Mouse (Mus musculus) layer of hippocampus, adult 8-10 months (tissue): ENCODE data around the gene Cd3e. TPM values are rescaled to one million over a fixed set of nuclear protein-coding genes. Genes with fewer than 3 reads are reported as not detected.
A peak's percentile ranks its signal among the peaks of the same experiment; 100 is the strongest.
"Not testable (repeated sequence)": the region's sequence is repeated elsewhere in the genome, so short reads cannot be mapped to it uniquely, and the experiment has no call there.

Source experiments
- DNase-seq, 2 experiments: peaks; one replicate each; pipeline ENCODE4 v3.0.0; 2022; ENCODE audit warnings: low spot score in 2 of 2
- total RNA-seq, 4 experiments: library from RNA; stranded (reverse); gene quantifications; 2 replicates each; pipeline ENCODE4 v1.2.4; 2022

The Cd3e gene
- total RNA-seq, 4 experiments from 2014 or later, result 0.27 to 0.33 TPM; not detected in 2

DNA sequence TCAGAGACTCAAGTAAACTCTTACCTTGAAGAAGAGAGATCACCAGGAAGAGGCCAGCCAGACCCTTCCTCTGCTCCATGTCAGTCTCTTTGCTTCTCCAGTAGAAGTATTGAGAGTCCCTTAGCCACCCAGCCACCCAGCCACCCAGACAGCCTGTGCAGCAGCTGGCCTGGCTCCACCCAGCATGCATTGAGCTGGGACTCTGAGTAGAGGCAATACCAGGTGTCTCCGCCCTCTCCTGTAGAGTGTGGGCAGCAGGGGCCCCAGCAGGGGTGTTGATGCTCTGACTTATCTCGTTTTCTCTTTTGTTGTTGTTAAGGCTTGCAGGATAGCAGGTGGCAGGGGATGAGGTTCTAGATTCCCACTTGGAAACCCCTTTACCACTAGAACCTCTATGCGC, 29.2 kb downstream of the Cd3e start, which contains the start of gene Cd3g:
TSS of gene Cd3g (minus strand) at position 190 of the 400 bp plus-strand sequence.
- DNase-seq, result no peak

DNA sequence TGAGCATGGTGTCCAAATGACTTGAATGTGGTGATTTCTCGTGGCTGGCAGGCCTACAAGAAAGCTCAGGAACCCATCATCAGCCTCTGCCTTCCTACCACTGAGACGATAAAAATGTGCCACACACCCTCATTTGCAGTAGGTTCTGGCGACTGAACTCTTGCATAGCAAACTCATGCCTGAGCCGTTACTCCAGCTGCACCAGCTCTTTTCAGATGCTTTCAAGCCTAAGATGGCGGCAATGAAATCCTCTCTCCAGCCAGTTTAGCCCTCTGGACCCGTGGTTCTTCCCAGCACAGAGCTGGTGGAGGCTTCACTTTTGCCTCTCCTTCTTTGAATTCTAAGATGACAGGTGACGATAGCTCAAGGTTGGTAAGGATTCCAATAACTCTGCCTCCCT, 29.6 kb downstream of the Cd3e start:
- no peak for DNase-seq

DNA sequence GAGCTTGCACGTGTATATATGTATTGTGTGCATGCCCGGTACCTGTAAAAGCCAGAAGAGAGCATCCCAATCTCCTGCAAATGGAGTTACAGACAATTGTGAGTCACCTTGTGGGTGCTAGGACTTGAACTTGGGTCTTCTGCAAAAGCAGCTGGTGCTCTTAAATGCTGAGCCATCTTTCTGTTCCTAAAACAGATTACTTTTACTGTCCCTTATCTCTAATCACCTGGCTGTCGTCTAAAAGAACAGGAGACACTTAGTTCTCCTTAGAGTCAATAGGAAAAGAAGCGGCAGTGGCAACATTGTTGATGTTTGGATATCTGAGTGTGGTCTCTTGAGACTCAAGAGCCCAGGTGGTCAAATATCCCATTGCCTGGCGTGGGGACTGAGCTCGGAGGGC, 31.6 kb downstream of the Cd3e start:
- DNase-seq, result no peak

DNA sequence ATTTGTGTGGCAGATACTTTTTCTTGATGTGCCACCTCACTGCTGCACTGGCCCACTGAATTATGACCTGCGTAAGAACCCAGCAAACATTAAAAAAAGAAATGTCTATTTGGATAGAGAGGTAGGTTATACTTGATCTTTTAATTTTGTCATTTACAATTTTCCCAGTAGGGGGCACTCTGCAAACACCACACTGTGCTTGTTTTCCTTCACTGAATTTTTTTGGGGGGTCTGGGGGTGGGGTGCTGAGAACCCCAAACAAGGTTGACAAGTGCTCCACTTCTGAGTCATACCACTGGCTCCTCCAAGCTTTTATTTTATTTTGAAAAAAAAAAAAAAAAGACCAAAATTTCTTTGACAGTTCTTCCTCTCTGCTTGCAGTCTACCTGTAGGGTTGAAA, 40.0 kb downstream of the Cd3e start:
- no peak for DNase-seq

DNA sequence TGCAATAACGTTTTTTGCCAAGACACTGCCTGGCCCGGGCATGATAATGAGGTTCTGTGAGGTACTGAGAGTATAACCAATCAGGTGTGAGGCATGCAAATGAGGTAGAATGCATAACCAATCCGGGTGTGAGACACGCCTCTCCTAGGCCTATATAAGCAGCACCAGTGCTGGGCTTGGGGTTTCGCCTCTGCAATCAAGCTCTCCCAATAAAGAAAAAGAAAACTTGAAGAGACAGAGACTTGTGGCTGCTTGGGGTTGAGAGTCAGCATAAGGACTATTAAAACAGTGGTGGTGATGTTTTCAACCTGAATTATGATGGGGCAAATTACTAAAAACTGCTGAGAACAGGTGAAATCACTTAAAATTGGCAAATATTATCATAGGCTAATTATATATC, 41.7 kb downstream of the Cd3e start:
- not testable (repeated sequence) for DNase-seq

DNA sequence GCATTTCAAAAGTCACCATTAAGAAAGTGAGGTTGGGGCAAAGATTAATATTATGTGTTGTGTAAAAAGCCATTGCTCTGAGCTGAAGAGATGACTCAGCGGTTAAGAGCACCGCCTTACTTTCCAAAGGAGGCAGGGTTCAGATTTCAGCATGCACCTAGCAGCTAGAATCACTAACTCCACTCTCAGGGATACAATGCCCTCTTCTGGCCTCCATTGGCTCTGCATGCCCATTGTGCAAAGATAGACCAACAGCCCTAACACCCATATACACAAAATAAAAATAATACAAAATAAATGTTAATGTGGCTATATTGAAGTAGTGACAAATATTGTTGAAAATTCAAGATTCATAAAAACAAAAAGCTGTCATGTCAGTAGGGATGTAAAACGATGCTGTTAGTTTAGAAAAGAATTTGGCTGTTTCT, 42.6 kb downstream of the Cd3e start:
- DNase-seq, result peak; percentile 47 to 55

DNA sequence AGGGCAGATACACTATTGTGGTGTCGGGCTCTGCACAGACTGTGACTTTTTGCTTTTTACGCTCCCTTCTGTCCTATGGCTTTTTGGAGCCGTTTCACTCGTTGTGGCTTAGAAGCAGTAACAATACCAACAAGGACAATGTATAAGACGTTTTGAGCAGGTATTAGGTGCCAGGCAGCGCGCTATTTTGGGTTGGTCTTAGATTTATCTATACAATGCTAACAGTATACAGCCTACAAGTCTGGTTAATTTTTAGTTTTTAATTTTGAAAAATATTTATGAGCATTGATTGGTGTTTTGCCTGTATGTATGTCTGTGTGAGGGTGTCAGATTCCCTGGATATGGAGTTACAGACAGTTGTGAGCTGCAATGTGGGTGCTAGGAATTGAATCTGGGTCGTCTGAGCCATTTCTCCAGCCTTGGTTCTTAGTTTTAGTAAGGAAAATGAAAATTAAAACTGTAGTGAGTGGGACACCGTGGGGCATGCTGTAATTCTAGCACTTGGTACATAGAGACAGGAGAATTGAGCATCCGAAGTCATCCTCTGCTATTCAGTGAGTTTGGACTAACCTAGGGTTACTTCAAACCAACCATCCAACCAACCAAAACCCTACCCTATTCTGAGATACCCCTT, 43.5 kb downstream of the Cd3e start:
- DNase-seq, result no peak

DNA sequence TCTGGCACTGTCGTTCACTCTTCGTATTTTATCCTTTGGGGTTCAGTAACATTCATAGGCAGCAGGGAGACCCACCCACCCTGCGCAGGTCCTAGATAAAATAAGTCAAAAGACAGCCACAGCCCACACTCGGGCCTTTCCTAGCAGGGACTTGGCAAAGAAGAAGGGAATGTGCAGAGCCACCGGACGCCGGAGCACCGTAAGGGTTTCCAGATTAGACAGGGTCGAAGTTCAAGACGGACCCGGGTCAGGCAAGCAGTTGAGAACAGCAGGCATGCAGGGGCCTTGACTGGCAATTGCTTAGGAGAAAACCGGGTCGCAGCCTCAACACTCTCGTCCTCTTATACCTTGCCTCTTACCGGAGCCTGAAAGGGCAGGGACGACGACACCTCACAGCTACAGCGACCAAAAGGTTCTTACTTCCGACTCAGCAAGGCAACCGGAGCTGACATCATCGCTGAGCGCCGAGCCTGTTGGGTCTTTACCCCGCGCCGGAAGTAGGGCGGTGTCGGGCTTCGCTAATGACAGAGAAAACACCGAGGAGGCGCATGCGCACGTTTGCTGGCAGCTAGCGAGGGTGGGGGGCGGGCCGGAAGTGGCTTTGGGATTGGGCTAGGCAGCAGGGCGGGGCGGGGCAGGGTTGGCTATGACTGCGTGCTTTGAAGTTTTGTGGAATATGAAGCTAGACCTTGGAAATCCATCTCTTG, 44.1 kb downstream of the Cd3e start, which contains the start of gene Ube4a:
TSS of gene Ube4a (minus strand) at position 475 of the 707 bp plus-strand sequence.
- DNase-seq, result peak; percentile 98 to 99

DNA sequence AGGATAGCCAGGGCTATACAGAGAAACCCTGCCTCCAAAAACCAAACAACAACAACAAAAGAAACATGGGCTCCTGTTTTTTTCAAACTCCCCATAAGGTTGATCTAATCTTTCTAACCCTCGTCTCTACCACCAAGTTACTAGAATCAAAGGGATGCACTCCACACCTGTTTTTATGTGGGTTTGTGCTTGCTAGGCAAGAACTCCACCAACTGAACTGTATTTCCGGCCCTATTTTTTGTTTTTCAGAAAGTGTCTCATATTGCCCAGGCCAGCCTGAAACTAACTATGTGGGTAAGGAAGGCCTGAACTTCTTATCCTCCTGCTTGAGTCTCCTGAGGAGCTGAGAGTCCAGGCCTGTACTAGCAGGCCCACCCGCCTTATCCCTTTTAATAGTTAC, 55.0 kb downstream of the Cd3e start:
- DNase-seq, result no peak

Other genes starting within 250 kb of the Cd3e start
- 100 to 1,000 TPM in 2 of 4 experiments, 10 to 100 TPM in 2; 94.1 to 110 (median 101) TPM for gene Arcn1, start 241.8 kb downstream of the Cd3e start, total RNA-seq
- 10 to 100 TPM; 67.4 to 77.6 (median 70.5) TPM for gene Ift46, start 241.7 kb downstream of the Cd3e start, total RNA-seq
- gene Tmem25, start 210.3 kb downstream of the Cd3e start, total RNA-seq, result 10 to 100 TPM; 43.8 to 55.1 (median 49.5) TPM
- gene Ttc36, start 206.6 kb downstream of the Cd3e start, total RNA-seq, result 1 to 10 TPM in 2 of 4 experiments, under 1 TPM in 1, not detected in 1; 0.74 to 1.4 (median 1.1) TPM
- 100 to 1,000 TPM in 1 of 4 experiments, 10 to 100 TPM in 3; 63.4 to 103 (median 80.1) TPM for gene Kmt2a, start 128.3 kb downstream of the Cd3e start, total RNA-seq
- gene Atp5l, start 88.9 kb downstream of the Cd3e start, total RNA-seq, result 100 to 1,000 TPM; 246 to 356 (median 299) TPM
- 10 to 100 TPM; 69.7 to 84.9 (median 72.3) TPM for gene Ube4a, start 44.0 kb downstream of the Cd3e start, total RNA-seq
- under 1 TPM in 2 of 4 experiments, not detected in 2; 0.38 to 0.43 TPM for gene Cd3g, start 29.2 kb downstream of the Cd3e start, total RNA-seq
- not detected for gene Cd3d, start 27.8 kb downstream of the Cd3e start, total RNA-seq
- gene Mpzl2, start 30.2 kb upstream of the Cd3e start, total RNA-seq, result 1 to 10 TPM; 1.3 TPM
- 1 to 10 TPM; 3.4 to 5.4 (median 3.7) TPM for gene Mpzl3, start 45.6 kb upstream of the Cd3e start, total RNA-seq
- gene Jaml, start 69.6 kb upstream of the Cd3e start, total RNA-seq, result 1 to 10 TPM in 1 of 4 experiments, under 1 TPM in 3; 0.55 to 1.3 (median 0.72) TPM
- 100 to 1,000 TPM; 209 to 270 (median 239) TPM for gene Scn2b, start 108.2 kb upstream of the Cd3e start, total RNA-seq
- gene Scn4b, start 128.8 kb upstream of the Cd3e start, total RNA-seq, result 10 to 100 TPM; 14.6 to 17.4 (median 15.7) TPM
- gene BC049352, start 172.4 kb upstream of the Cd3e start, total RNA-seq, result 1 to 10 TPM in 1 of 4 experiments, under 1 TPM in 3; 0.43 to 1.0 (median 0.59) TPM
- not detected for gene Tmprss4, start 194.5 kb upstream of the Cd3e start, total RNA-seq